Mouse (Mus musculus) cerebellum, postnatal 4 days (tissue): Measurements from ENCODE around the gene Ess2.

Source experiments
- DNase-seq, 2 experiments: peaks; one replicate each; pipeline ENCODE4 v3.0.0; 2022; ENCODE audit warnings: low spot score in 2 of 2, mixed read lengths in 1 of 2

Ess2 gene

GRCm38 (mm10) chr16:17921325-17922162 lies 10.4 kb upstream of the Ess2 start:
- DNase-seq: peak; percentile 92 to 96

GRCm38 (mm10) chr16:17920586-17920985 lies 9.4 kb upstream of the Ess2 start:
- no peak for DNase-seq

DNA sequence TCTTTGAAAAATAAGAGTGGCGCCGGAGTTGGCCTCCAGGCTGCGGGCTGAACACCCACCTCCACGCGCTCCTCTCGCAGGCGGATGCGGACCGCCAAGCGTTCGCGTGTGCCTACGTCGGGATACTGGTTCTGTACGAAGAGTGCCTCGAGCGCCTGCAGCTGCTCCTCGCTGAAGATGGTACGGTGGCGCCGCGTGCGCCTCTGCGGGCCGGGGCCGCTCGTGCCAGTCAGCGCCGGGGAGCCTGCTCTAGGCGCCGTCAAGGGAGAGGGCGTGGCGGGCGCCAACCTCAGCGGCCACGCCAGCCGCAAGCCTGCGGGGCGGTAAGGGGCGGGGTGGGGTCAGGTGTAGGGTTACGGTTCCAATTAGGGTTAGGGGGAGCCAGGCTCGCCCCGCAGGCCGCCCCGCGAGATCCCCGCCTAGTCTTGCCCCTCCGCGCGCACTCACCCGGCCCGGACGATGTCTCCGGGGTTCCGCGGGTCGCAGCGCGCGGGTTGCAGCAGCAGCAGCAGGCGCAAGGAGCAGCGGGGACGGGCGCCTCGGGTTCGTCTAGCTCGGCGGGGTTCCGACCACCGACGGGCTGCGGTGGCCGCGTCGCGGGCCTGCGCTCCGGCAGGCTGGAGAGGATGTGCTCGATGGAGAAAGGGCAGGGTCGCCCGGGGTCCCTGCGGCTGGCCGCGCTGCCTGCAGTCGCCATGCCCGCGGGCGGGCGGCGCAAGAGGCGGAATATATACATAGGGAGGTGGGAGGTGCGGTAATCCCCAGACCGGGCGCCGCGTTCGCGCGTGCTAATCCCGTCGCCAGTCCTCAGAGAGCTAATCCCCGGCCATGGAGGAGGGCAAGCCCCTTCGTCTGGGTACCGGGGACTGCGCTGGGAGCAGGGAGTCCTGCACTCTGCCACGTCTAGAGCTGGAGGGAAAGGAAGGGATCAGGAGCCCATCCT lies 3.4 kb upstream of the Ess2 start, which contains the start of gene Gsc2:
Gene Gsc2 (minus strand): TSS at position 753 of the 943 bp plus-strand sequence.
- DNase-seq: no peak

DNA sequence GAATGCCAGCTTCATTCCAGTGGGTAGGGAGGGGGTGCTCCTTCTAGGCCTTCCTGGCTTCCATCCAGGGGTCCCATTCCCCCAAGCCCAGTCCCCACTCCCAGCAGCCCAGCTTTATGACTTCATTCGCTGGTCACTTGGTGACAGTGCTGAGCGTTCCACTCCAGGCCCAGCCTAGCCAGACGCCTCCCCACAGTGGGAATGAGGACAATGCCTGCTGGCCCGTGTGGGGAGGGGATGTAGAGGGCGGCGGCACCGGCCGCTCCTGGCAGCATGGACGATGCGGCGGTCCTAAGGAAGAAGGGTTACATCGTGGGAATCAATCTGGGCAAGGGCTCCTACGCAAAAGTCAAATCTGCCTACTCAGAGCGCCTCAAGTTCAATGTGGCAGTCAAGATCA lies 12.7 kb downstream of the Ess2 start, which contains the start of the genes Dgcr2 and Tssk2:
Gene Dgcr2 (minus strand): TSS at position 101 of the 400 bp plus-strand sequence.
Gene Tssk2 (plus strand): TSS at position 176 of the 400 bp plus-strand sequence.
- no peak for DNase-seq

GRCm38 (mm10) chr16:17896091-17896490 lies 15.1 kb downstream of the Ess2 start:
- no peak for DNase-seq

DNA sequence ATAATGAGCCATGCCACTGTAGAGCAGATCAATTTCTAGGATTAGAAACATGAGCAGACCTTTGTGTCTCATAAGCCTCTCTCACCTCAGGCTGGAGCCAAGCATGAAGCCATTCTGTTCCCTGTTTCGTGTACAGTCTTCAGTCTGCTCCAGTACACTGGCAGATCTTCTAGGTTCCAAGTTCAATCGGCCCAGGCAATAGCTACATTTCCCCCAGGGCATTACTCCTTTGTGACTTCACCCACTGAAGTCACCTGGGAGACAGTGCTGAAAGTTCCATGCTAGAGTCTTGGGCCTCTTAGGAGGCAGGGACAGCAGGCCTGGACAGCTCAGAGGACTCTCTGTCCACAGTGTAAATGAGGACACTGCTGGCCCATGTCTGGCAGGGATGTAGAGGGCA lies 17.2 kb downstream of the Ess2 start, which contains the start of gene Tssk1:
Gene Tssk1 (plus strand): TSS at position 301 of the 400 bp plus-strand sequence.
- no peak for DNase-seq

DNA sequence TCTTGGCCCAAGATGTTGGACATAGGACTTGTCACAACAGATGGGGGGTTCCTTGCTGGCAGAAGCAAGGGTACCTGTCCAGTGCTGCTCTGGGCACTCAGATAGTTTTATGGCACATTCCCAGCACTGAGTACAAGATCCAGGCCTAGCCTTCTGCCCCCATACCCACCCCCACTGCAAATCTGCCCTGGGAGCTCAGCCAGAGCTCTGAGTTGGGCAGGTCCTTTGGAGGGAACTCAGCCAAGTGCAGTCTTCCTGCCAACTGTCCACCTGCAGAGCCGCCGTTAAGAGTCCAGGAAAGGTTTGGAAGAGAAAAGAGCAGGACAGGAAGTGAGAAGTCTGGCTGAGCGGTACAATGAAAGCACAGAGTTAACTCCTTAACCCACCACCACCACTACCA lies 18.5 kb downstream of the Ess2 start:
- peak in 1 of 2 experiments; percentile 31 for DNase-seq

- DNase-seq: peak; percentile 99 to 100
These were observed 19.6 kb downstream of the Ess2 start, which contains the start of gene Gm20518 for GRCm38 (mm10) chr16:17891567-17891959. Gm20518 (minus strand) TSS chr16:17891671.

GRCm38 (mm10) chr16:17890917-17891566 lies 20.1 kb downstream of the Ess2 start:
- peak; percentile 55 to 86 for DNase-seq

GRCm38 (mm10) chr16:17890342-17890727 lies 20.8 kb downstream of the Ess2 start:
- DNase-seq: no peak

DNA sequence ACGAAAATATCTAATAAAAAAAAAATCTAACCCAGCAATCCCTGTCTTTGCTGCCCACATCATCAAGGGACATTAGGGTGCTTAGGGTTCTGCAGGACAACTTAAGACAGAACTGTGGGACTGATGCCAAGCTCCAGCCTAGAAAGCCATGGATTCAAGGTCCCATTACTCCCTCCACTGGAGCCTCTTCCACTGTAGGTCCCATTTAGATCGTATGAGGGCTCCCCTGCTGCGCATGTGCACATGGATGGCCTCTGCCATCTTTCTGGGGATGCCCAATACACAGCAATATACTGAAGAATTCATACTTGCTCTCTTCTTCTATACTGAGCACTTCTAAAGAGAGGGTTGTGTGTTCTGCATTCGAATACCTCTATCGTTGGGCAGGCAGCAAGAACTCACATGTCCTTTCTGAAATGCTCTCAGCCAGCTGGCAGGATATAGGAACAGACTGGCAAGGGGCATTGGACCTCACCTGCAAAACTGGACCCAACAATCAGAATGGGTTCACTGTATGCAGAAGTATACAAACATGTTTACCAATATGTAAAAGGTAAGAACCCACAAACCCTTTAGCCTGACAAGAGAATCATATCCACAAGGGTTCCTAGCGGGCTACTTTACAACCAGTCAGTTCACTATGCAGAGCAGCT lies 21.3 kb downstream of the Ess2 start:
- no peak for DNase-seq

- no peak for DNase-seq
These were observed 27.0 kb downstream of the Ess2 start for GRCm38 (mm10) chr16:17884116-17884515.

DNA sequence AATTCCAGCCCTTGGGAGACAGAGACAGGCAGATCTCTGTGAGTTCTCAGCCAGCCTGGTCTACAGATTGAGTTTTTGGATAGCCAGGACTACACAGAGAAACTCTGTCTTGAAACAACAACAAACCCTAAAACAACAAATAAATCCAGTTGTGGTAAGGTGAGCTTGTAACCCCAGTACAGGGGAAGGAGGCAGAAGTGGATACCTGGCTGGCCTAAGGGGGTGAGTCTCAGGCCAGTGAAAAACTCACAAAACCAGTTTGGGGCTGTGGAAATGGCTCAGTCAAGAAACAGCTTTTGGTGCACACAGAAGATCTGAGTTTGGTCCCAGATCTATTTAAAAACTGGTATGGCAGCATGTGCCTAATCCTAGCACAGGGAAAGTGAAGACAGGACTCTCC lies 29.0 kb downstream of the Ess2 start:
- no peak for DNase-seq

DNA sequence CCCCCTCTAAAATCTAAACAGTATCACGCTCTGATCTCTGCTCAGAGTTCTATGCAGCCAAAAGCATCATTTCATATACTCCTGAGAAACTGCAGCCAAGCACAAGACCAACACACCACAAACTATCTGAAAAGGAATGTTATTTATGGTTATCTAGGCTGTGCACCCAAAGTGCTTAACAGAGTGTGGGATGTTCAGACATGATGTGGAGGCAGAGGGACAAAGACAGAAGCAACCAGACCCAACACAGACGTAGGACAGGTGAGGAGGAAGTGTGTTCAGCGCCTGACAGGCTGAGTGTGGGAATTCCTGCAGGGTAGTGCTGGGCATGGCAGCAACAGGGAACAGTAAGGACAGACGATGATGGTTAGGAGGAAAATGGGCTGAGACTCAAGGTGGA lies 31.6 kb downstream of the Ess2 start:
- DNase-seq: no peak

DNA sequence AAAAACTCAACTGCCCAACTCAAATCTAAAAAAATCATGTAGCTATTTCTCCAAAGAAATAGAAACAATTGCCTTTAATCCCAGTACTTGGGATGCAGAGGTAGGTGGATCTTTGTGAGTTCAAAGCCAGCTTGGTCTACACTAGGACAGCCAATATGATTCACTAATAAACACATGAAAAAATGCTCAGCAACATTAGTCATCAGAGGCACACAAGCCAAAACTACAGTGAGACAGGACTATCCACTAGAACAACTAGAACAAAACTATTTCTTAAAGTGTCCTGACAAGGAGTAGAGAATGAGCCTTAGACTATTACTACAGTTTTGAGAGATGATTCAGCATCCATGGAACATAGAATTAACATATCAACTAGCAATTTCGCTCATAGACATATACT lies 35.1 kb downstream of the Ess2 start:
- DNase-seq: no peak

DNA sequence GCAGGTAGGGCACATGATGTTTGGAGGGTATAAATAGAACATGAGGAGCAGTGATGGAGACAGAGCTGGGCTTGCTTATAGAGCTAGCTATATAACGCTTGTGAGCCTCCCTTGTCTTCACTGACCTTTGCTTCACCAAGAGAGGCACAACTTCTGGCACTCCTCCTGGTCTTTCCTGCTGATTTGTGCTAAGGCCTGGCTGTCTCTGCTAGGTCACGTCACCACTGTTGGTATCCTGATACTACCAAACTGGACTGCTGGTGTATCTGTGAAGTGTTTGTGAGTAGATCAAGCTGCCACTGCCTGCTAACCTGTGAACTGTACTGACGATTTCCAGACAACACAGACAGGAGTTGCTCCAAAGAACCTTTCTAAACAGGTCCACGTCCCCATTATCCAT lies 36.0 kb downstream of the Ess2 start:
- no peak for DNase-seq

DNA sequence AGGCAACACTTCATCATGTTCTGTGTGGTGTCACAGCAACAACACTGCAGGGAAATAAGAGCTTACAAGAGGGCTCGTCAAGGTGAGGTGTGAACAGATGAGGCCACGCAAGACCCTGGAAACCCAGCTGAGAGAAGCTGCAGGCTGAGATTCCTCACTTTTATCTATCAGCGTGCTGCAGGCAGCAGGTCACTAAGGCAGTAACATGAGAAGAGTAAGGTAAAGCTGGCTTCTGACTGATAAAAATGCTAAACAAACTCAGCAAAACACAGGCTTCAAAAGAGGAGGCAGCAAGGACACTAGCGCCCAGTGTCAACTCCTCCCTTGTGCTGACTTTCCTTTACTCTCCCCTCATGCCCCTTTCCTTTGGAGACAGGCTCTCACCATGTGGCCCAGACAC lies 38.2 kb downstream of the Ess2 start:
- no peak for DNase-seq

DNA sequence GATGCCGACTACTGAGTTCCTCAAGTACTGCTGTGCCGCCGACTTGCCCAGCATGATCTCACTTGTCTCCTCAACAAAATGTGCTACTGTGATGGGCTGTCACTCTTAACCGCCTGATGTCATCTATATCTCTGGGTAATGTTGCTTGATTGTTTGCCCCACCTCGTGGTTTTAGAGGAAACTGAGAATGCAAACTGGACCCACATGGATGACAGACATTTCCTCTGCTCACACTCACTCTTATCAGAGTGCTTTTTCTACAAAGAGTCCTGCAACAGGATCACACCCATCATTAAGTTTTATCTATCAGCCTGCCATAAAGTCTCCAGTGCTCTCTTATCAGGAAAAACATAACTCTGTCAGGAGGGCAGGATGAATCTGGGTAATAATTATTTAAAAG lies 39.9 kb downstream of the Ess2 start:
- no peak for DNase-seq

DNA sequence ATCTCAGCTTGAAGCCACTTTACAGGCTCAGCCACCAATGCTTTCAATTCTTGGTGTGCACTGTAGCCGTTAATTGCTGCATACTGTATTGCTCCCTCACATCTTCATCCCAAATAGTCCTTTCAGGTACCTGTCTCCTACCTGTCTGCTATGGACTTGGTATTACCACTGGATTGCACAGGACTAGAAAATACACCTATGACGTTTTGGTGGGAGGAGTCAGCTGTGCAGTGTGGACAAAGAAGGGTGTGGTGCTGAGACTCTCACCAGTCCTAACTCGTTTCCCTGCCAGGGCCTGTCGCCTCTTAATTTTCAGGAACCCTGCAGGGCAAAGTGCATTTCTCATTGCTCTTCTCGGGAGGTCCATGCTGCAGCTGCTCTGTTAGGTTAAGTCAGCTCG lies 45.4 kb downstream of the Ess2 start:
- no peak for DNase-seq

DNA sequence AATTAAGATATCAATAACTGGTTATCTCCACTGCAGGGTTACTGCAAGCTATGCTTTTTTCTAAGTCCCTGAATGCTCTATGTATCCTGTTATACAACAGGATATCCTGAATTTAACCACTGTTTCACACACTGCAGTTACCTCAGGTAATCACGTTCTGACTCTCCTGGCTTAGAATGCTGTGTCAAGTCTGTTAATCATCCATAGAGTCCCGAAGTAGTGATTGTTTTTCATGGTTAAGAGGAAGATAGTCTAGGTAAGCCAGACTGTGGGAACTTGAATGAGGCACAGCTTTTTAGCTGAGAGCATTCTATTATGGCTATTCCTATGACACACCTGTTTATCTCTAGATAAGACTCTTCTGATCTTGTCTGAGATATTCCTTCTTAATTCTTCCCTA lies 45.9 kb downstream of the Ess2 start:
- DNase-seq: no peak

- DNase-seq: no peak
These were observed 52.6 kb downstream of the Ess2 start for GRCm38 (mm10) chr16:17858592-17858991.
